Mouse (Mus musculus) NIH3T3 (cell line): Measurements from ENCODE around the gene Med27.

ENCODE experiments used
- DNase-seq: peaks from one replicate; pipeline ENCODE4 v3.0.0-alpha.2; 2012; ENCODE audit warnings: low read depth

Gene Med27

DNA sequence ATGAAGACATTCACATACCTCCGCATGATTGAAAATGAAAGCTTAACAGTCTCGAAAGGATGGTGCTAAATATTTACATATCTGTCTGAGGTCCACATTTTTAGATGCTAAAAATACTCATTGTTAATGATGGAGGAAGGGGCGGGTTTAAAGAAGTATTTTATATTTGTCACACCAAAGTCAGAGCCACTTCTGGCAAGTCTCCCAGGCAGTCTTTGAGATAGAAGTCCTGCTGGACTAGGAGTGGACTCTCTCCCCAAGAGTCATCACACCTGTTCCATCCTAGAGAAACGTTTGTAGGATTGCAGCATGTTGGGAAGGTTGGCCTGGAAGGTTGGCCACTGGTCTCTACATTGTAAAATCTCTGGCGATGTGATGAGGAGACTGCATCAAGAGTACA lies 90.5 kb downstream of the Med27 start:
- DNase-seq: no peak

DNA sequence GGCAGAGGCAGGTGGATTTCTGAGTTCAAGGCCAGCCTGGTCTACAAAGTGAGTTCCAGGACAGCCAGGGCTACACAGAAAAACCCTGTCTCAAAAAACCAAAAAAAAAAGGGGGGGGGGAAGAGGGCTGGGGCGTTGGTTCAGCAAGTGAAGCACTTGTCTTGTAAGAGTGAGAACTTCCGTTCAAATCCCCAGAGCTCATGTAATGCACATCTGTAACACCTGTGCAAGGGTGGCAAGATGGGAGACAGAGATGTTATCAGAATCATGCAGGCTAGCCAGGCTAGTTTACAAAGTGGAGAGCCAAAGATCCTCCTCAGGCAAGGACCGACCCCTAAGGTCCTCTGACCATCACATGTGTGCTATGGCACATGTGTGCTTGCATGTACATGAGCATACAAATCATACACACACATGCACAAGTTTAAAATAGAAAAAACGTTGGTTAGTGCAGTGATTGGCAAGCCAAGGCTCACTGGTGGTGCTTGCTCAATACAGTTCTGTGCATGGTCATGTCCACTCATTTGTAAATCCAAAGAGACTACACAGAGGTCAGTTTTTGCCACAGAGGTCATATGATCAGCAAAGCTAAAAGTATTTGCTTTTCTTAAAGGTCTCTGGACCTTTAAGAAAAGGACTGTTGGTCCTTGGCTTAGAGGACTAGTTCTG lies 91.4 kb downstream of the Med27 start:
- no peak for DNase-seq

DNA sequence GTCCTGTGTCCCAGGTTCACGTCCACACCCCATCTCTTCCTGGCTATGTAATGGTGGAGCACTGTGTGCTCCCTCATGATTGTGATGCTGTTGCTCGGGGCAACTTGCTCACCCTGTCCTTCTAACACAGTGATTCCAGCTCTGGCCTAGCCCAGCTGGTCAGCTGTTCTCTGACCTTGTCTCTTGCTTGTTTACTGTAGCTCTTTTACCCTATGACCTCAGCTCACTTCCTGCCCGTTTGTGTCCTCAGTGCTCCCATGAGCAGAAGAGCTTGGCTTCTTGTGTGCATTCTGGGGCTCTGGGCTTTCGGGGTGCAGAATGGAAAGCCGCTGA lies 91.9 kb downstream of the Med27 start:
- no peak for DNase-seq

DNA sequence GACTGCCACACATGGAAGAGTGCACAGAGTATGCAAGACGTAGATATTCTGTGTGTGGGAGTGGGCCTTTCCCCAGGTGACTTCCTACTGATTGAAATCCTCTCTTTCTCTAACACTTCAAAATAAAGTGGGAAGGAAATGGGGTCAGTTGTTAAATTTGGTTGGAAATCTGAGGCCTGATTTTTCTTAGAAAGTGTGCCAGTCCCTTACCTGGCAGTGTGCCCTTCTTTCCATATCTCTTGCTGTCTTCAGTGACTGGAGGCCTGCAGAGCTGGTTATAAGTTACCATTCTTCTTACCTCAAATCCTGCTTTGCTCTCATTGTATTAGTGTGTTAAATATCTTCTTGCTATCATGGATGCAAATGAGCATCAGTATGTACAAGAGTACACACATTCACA lies 92.4 kb downstream of the Med27 start:
- no peak for DNase-seq

DNA sequence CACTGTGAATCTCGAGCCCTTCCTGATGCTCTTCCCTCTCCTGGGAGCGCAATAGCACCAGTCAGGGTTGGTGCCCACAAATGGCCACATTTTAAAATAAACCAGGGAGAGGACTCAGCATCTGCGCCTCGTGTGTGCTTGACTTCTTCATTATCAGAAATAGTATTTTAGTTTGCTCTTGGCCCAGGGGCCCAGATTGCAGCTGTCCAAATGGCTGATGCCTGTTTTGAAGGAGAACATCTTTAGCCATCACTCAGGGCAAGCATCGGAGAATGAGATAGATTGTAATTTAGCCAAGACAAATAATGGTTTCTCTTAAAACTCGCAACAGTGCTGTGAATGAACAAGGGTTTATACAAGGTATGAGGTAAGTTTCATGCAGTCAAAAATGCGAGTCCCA lies 92.8 kb downstream of the Med27 start:
- no peak for DNase-seq

DNA sequence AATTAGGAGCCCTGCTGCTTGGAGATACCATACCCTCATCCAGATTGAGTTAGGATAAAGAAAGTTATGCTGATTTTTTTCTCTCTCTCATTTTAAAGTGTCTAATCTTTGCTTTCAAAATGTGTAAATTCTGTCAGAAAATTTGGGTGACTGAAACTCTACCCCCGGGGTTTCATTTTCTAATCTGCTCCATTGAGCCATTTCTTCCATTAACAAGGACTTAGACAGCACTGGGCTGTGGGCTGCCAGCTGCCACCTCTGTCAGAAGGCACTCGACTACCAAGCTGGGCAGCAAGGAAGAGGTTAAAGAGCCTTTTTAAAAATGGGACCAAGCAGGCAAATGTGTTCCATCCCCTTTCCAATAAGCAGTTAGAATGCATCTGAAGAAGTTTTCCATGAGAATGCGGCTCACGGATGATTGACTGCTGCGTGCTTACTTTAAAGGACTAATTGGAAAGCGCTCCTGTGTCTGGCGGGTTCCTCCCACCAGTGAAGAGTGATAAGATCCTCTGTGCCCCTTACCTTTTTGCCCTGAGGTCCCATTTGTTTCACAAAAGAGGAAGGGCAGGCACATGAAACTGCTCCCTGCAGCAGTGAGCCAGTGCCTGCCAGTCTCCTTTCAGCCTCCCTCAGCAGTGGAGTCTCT lies 93.4 kb downstream of the Med27 start:
- no peak for DNase-seq

DNA sequence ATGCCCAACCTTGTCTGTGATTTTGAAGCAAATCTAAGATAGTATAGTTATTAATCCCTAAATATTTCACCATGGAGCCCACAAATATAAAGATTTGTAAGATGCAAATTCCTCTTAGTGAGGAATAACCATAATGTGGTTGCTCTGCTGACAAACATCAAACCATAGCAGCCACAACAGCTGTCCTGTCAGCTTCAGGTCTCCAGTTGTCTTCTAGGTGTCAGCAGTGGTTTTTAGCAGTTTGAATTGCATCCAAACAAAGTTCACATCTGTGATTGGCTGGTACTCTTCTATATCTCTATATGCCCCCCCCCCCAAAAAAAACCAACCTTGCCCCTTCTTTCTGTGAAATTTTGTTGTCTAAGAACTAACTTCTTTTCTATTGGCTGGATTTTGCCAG lies 95.7 kb downstream of the Med27 start:
- DNase-seq: no peak

DNA sequence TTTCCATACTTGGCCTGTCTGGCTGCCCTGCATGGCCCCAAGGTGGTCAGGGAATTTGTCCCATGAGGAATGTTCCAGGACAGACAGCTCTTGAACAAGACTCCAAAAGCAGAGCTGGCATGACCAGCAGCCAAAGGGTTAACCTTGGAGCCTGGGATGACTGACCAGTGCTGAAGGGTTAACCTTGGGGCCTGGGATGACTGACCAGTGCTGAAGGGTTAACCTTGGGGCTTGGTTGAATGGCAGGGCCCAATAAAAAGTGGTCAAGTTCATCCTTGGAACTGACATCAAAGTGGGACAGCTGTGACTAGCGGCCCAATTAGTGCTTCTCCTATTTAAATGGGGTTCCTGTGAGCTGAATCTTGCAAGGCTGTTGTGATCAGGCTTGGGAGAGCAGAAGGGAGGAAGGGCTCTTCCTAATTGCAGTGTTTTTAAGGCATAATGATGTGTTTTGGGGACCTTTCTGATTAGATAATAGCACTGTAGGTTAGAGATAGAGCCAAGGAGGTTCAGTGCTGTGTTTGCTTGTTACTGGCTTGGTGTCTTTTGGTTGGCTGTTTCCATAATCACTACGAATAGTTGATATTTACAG lies 97.1 kb downstream of the Med27 start:
- no peak for DNase-seq

DNA sequence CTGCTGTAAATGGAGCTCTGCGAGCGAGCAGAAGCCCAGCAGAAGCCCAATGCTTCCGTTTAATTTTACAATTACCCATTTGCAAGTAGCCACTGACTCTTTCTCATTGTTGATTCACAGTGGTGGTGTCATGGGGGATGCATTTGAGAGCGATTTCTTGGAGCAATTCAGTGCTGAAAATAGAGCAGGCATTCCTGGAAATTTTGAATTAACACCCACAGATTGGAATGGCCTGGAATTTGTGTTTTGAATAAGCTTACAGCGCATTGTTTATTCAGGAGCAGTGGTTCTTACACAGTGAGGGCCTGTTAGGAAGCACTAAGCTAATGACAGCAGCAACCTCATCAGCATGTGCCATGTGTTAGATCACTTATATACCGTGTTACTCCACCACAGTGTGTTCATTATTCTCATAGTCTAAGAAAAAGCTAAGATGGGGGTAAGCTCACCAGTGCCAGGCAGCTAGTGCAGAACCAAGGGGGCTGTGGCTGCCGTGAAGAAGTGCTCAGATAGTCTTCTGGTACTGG lies 101.9 kb downstream of the Med27 start:
- no peak for DNase-seq

DNA sequence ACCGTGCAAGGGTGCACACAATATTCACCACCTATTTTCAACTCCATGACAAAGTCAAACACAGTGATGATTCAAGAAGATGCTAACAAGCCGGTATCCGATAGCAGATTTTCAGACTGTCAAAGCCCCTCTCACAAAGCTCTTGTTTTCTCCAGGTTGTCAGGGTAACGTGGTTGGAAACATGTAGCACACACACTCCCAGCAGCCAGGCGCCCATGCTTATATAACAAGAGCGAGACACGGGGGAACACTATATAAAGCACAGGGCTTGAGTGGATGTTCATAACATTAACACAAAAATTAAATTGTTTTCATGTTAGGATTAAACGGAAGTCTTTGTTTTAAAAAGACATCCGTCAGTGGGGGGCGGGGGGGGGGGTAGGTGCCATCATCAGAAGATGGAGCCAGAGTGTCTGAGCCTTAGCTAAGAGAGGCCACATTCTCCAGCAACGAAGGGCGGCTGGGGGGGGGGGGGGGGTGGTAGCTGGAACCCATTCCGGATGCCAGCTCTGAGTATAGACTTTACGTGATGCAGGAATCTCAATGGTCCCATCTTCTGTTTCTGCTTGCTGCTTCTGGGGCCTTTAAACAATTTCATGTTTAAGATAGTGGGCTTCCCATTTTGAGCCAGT lies 104.9 kb downstream of the Med27 start:
- no peak for DNase-seq

DNA sequence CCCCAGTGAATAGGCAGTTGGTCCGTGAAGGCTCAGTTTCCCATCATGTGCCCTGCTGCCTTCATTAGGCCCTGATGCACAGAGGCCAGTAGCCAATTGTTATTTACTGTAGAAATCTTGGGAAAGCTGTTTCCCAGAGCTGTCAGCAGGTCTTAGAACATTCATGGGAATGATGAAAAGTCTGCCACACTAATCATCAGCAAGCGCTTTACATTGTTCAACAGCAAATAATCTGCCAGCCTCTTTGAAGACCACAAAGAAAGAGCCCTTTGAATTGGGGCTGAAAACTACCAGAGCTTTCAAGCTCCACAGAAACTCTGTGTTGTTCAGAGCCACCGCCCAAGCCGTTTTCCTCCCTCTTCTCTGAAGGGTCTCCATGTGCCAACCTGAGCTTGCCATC lies 106.8 kb downstream of the Med27 start:
- DNase-seq: no peak

DNA sequence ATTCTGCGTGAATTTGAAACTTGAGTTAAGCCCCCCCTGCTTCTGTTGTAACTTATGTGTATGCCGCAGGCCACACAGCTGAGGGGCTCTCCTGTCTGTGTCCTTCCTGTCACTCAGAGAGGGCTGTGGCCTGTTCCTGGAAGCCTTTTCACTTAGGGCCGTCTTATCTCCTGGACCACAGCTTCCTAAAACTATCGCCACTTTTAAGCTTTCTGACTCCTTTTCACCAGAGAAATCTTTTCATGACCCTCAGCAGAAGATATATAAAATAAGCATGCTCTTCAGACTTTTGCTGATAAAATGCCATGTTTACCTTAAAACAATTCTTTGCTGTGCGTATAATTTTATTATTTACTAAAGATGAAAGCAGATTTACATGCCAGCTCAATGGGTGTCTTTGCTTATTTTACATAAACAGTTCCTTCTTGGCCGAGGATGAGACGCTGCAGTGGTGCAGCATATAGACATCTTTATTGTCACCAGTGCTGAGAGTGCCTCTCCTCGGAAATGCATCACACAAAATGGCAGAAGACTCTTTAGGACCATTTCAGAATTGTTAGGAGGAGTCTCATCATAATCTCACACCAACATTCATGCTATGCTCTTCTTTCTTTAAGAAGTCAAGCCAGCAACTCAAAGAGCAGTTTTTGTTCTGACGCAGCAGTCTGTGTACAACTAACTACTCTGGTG lies 110.2 kb downstream of the Med27 start:
- no peak for DNase-seq

DNA sequence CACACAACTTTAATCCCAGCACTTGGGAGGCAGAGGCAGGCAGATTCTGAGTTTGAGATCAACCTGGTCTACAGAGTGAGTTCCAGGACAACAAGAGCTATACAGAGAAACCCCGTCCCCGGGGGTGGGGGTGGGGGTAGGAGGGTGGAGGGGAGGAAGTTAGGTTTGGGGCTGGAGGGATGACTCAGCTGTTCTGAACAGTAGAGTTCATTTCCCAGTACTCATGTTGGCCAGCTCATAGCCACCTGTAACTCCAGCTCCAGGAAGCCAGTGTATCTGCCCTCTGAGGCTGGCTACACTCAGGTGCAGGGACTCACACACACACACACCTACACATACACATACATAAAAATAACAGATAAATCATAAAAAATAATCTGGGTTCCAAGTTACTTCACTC lies 111.1 kb downstream of the Med27 start:
- no peak for DNase-seq

DNA sequence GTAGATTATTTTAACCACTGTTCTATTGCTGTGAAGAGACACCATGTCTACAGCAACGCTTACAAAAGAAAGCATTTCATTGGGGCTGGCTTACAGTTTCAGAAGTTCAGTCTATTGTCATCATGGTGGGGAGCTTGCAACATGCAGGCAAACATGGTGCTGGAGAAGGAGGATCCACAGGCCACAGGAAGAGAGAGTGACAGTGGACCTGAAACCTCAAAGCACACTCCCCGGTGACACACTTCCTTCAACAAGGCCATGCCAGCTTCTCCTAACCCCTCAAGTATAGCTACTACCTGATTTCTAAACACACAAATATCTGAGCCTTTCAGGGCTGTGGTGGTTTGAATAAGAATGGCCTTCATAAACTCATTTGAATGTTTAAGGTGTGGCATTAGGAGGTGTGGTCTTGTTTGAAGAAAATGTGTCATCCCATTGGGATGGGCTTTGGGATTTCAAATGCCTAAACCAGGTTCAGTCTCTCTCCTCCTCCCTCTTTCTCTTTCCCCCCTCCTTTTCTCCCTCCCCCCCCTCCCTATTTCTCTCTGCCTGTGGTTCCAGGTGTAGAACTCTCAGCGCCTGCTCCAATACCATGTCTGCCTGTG lies 111.8 kb downstream of the Med27 start:
- no peak for DNase-seq

DNA sequence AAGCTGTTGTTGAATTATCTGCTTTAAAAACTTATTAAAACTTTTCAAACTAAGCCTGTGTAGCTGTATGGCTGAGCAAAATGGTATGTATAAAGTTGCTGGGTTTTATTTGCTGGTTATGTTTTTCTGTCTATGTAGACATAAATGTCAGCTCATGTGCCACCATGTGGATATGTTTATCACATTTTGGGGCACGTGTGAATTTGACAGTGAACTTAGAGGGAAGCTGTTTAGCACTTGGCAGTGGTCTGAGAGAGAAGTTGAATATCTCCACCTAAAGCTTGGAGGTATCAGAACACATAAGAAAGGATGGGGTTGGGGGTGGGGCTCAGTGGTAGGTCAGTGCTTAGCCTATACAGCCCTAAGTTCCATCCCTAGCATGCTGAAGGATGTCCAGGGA lies 113.0 kb downstream of the Med27 start:
- no peak for DNase-seq

DNA sequence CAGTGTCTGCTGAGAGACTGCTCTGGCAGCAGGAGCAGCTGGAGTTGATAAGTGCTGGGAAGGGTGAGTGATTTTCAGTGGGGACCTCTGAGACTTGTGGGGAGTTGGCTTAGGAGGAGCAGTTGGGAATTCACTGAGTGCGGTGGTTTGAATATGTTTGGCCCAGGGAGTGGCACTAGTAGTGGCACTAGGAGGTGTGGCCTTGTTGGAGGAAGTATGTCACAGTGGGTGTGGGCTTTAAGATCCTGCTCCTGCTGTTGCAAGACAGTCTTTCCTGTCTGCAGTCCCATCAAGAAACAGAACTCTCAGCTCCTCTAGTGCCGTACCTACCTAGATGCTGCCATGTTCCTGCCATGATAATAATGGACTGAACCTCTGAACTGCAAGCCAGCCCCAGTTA lies 115.2 kb downstream of the Med27 start:
- DNase-seq: no peak

DNA sequence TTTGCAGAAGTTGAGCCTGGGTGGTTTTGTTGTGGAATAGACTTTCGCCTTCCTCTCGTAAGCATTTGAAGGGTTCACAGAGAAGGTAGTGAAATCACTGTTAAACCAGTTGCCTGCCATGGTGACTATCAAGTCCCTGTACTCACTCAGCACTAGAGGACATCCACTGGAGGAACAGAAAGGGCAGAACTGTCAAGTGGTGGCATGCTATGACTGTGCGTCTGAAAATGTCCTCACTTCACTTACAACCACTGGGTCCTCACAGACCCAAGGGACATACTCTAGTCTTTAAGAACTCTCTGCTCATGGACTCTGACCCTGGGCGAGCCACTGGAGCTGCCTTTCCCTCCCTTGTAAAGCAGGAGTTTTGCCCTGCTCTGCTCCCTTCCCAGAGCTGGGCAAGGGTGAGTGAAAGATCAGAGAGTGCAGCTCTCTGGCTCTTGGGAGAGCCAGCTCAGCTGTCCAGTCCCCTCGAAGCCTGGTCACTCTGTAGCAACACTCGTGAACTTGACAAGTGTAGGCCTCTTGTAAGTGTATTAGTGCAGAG lies 116.5 kb downstream of the Med27 start:
- no peak for DNase-seq

DNA sequence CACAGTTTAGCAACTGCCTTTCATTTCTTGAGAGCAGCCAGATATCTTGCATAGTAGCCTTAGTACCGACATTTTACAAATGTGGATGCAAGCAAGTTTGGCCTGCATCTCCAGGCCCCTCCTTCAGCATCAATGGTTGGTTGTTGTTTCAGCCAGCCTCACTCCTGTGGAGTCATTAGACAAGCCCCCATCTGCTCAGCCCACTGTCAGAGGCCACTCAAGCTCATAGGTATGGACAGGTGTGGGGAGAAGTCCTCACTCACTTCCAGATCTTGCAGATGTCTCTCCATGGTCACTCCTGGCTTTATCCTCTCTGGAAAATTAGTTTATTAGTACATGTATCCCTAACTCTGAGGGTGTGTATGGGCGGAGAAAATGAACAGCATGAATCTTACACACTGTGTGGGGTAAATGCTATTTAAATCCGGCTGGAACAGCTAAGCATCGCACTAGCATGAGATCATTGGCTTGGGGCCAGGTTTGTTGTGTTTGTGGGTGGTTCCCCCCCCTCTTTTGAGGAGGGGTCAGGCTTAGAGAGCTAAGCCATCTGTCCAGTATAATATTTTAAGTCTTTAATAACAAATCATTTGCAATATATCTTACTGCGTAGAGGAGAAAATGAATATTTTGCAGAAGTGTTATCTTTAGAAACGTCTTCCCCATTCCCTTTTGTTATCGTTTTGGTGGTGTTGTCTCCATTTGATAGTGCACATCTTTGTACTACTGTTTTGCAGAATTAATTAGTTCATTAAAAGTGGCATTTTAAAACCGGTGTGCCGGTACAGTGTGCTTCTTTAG lies 118.4 kb downstream of the Med27 start:
- peak; percentile 37 for DNase-seq

DNA sequence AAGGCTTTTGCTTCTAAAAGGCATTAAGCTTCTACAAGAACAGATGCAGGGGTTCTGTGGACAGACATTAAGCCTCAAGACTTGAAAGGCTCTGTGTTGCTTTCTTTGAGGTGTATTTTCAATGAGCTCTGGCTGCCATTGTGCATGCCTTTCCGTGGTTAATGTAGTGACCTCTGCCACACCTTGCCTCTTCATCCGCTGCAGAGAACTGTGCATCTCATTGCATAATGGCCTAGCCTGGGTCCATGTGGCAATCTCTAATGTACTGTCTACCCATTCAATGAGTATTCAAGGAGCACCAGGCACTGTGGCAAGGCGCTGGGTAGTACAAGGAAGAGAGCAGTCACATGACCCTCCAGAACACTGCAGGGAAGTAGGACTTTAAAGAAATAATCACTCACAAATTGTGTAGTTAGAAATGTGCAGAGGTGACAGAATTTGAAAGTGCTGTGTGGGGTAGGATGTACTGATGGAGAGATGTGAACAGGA lies 119.1 kb downstream of the Med27 start:
- DNase-seq: no peak

DNA sequence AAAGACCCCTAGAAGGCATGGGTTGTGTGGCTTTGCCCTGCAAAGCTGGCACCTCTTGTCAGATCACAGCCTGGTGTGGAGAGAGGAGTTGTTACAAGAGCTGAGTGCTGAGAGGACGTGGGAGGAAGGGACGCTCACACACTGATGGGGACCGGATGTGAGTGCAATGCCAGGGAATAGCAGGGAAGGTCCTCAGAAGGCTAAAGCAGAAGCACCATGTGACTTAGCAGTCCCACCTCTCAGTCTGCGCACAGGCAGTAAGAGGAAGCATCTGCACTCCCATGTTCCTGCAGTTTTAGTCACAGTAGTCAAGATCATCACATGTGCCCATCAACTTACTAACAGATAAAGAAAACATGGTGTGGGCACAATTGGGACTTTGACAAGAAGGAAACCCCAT lies 119.8 kb downstream of the Med27 start:
- DNase-seq: no peak

DNA sequence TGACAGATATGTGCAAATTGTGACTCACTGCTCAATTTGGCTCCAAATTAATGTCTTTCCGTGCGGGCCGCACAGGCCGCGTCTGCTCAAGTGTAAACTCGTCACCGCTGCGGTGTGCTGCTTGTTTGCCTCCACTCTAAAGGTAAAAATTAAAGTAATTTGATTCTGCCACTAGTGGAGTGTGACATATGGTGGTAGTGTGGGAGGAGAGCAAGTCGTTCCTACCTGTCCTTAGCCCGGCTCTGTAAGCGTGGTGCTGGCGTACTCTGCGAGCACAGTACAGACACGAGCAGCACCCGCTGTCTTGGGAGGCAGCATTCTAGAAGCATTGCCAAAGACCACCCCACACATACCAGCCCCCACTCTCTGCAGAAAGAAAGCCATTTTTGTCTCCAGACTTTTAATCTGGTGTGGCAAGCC lies 121.9 kb downstream of the Med27 start:
- DNase-seq: no peak
